Mouse (Mus musculus) MN1 (cell line): Measurements from ENCODE around the gene Plcb2.

ENCODE experiments used
- DNase-seq: peaks from one replicate; pipeline ENCODE4 v3.0.0-alpha.2; 2016; ENCODE audit warnings: low spot score

The Plcb2 gene

DNA sequence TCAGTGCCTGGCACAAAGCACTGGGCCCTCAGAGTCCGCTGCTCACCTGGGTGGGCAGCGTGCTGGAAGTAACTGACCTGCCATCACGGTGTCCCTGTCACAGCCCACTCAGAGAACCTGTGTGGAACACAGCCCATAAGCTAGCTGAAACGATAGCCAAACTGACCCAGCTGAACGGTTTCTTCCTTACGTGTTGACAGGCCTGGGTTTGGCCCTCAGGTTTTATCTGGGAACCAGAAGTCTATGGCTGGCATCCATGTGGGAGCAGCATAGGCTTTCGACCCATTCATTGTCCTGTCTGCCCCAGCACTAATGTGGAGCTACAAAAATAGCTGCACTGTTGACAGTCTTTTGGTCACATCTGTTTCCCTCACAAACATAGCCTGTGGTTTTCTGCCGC, 22.2 kb upstream of the Plcb2 start:
- DNase-seq = no peak

DNA sequence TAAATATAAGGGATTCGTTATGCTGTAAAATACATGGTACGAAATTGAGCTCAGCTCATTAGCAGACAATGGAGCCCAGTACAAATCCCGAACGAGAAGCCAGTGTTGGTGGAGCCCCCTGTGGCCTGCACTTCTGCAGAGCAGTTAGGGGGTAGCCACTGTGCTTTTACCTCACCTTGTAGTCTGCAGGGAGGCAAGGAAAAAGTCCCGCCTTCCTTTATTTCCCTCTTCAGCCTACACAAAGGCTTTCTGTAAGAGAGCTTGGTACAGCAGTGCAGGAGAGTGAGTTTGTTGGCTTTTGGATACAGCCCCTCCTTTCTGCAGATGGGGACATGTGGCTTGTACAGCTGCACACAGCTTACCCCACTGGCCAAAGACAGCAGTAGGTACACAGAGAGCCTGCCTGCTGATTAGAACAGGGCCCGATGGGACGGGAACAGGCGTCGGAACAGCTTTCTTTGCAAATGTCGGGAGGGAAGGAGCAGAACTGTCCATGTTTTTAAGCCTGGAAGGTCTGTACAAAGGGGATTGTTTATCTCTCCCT, 21.2 kb upstream of the Plcb2 start:
- DNase-seq = no peak

- peak; percentile 49 for DNase-seq
Measured at GRCm38 (mm10) chr2:118747301-118747960, 19.2 kb upstream of the Plcb2 start.

GRCm38 (mm10) chr2:118745915-118746901, 18.0 kb upstream of the Plcb2 start:
- peak; percentile 38 for DNase-seq

DNA sequence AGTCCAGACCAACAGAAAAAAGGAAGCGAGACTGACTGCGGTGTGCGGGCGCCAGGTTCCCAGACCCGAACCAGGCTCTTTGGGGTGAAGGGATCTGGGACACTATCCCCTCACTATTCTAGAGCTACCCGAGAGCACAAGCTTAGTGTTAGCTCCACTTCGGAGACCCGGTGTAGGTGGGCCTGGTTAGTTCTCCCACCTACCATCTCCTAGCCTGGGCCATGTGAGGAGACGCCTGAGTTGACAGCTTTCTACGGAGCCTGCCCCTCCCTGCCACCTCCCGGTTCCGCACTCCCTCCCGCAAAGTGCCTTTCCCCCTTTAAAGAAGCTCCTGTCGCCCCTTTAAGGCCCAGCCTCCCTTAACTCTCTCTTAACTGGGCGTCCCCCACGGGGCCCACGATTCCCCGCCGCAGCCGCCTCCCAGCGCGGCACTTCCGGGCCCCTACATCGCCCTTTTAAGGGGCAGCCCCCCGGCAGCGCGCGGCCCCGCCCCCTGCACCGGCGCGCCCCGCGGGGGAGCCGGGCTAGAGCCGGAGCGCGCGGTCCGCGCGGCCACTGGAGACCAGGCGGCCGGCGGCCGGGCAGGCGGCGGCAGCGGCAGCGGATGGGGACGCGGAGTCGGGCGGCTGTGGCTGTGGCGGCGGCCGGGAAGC, 17.1 kb upstream of the Plcb2 start, which contains the start of gene Inafm2:
Inafm2 (plus strand) TSS at position 527 of the 653 bp plus-strand sequence.
- peak; percentile 86 for DNase-seq

GRCm38 (mm10) chr2:118744621-118745020, 16.4 kb upstream of the Plcb2 start:
- no peak for DNase-seq

DNA sequence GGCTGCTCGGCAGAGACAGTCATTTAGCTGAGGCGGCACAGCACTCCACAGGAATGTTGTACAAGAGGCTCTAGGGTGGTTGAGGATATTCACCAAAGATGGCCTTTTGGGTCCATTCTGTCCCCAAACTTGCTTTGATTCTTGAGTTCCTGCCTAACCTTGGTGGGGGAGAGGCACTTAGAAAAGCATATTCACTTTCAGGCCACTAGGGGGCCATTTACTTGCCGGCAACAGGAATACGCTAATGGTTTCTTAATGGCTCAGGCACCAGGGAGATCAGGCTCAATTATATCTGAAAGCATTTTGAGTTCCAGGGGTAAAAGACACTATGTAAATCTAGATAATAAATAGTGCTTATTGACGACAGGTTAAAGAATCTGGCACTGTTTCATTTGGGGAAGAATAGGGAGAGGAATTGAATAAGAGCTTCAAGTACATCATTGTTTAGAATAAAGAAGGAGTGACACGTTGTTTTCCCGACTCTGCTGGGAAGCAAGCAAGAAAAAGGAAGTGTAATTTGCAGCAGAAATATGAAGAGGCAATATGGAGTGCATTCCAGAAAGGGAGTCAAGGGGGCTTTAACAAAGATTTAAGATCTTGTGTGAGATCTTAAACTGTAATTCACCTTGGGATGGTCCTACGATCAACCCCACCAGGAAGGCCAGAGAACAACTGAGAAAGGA, 15.2 kb upstream of the Plcb2 start:
- DNase-seq = peak; percentile 75

DNA sequence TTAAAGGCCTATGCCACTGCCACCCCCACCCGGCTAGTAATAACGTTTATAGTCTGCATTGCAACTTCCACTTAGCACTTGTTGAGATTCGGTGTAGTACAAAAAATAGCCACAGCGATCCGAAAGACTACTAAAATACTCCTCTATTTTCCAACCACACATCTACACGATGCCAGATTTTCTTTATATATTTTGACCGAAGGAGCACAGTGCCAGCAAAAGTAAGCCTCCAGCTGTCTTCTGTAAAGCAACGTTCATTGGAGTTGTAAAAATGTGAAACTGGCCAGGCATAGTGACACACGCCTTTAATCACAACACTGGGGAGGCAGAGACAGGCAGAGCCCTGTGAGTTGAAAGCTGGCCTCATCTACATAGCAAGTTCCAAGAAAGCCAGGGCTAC, 12.9 kb upstream of the Plcb2 start:
- DNase-seq = no peak

- DNase-seq = no peak
Measured at GRCm38 (mm10) chr2:118740341-118740740, 12.1 kb upstream of the Plcb2 start.

GRCm38 (mm10) chr2:118733341-118733740, 5.1 kb upstream of the Plcb2 start:
- DNase-seq = no peak

DNA sequence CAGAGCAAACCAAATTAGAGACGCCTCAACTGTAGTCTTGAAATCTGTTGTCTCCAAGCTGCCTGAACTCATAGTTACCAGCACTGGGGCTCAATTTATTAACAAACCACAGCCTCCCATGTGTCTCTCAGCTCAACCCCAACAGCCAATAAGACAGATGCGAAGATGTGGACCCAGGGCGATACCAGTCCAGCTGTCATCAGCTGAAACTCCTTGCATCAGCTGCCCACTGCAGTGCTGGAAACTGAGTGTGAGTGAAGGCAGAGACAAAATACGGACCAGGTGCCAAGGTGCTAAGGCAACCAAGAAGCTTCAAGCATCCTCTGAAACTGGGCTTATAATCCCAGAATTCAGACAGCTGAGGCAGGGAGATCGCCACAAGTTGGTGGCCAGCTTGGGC, 3.7 kb upstream of the Plcb2 start:
- no peak for DNase-seq

DNA sequence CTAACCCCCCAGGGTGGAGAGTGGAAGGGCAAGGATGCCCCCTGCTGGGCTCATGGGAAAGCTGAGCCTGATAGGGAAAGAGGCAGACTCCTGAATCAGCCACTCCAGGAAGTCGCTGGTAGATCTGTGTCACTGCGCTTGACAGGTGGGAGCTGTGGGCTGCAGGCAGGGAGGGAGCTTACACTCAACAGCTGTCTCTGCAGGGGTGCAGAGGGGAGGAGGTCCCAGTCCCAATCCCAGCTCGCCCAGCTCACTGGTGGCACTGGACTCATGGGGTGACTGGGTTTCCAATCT, 2.3 kb upstream of the Plcb2 start:
- DNase-seq = peak; percentile 45

DNA sequence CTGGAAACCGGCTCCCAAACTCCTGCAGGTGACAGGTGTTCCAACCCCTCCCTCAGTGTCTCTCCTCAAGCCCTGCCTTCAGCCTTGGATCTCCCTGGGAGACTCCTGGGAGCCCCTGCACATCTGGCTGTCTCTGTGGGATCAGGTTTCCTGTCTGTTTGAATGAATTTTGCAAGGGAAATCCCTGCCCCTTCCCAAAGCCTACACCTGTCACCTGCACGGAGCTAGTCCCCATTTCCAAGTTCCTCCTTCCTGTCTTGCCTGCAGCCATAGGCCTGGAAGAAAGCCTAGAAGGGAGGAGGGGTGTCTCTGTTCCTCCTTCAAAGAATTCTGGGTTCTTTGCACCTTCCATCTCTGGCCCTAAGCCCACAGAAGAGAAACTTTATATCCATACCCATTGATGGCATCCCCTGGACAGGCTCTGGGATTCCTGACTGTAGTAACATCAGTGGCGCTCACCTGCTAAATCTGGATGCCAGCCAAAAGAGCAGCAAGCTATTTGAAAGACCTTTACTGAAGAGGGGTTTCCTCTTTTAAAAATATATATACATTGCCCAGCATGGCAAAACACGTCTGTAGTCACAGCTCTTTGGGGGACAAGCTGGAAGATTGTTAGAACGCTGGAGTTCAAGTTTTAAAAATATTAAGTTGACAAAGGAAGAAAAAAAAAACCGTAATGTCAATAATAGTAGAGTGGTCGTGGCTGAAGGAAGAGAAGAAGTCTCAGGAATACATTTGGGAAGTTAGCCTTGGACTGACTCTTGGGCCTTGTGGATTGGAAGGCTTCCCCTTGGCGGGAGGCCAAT, 1.8 kb upstream of the Plcb2 start:
- DNase-seq = no peak

DNA sequence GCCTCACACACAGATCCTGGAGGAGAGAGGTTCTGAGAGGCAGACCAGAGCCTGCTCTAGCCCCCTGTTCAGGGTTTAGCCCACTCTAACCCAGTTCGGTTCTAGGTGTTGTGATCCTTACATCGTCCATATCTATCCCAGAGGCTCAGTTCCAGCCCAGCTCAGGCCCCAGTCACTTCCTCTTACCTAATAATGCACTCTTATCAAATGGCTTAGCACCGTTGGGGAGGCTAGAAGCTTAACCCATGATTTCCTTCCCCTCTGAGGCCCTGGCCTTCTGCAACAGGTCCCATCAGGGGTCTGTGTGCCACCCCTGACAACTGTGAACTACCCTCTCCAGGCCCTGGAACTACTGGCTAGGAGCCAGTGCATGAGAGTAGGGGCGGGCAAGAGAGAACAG, 956 bp upstream of the Plcb2 start:
- no peak for DNase-seq

- DNase-seq = no peak
Measured at GRCm38 (mm10) chr2:118727911-118728310, 327 bp downstream of the Plcb2 start.

- DNase-seq = no peak
Measured at GRCm38 (mm10) chr2:118726873-118727272, 1.4 kb downstream of the Plcb2 start.

GRCm38 (mm10) chr2:118725511-118725910, 2.7 kb downstream of the Plcb2 start:
- no peak for DNase-seq

- DNase-seq = no peak
Measured at GRCm38 (mm10) chr2:118723693-118724486, 4.3 kb downstream of the Plcb2 start.

DNA sequence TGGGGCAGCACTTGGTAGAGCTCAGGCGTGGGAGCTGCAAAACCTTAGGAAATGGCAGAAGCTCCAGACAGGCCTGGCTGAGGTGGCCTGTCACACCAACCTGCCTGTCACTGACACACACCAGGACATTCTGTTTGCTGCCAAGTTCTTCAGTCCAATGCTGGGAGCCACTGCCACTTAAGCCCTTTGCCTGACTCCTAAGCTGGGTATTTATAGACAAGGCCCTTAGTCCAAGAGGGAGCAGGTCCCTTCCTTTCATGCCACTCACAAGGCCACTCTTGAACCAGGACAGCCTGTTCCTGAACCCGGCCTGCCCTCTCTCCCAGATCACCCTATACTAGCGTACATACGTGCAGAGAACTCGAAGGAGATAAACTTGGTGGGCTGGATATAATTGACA, 11.6 kb downstream of the Plcb2 start:
- DNase-seq = peak; percentile 68

GRCm38 (mm10) chr2:118714230-118714629, 14.0 kb downstream of the Plcb2 start:
- no peak for DNase-seq
